Mouse (Mus musculus) hindbrain, postnatal 0 days (tissue): ENCODE data around the gene Gm44805. TPM values are rescaled to one million over a fixed set of nuclear protein-coding genes. Genes with fewer than 3 reads are reported as not detected.

Experiments
- ATAC-seq: fragments of 200-750 bp; cut with Nextera tagmentation; 2 replicates; pipeline ENCODE4 v1.8.0; 2017; ENCODE audit warnings: mild to moderate bottlenecking, moderate TSS enrichment, moderate library complexity
- DNase-seq: peaks from one replicate; pipeline ENCODE4 v3.0.0-alpha.2; 2015; ENCODE audit warnings: low spot score
- H3K27ac ChIP-seq: fragments of 300-500 bp; sonication (generic); 2 replicates; pipeline ENCODE4 v1.5.1; 2014; ENCODE audit warnings: mild to moderate bottlenecking
- H3K27me3 ChIP-seq: fragments of 300-500 bp; sonication (generic); 2 replicates; pipeline ENCODE4 v1.6.1; 2014; ENCODE audit warnings: low read length, mixed read lengths; ENCODE audit not compliant: insufficient read depth
- H3K36me3 ChIP-seq: fragments of 300-500 bp; sonication (generic); 2 replicates; pipeline ENCODE4 v1.6.1; 2014; ENCODE audit warnings: low read length, mixed read lengths; ENCODE audit not compliant: insufficient read depth
- H3K4me1 ChIP-seq: fragments of 300-500 bp; sonication (generic); 2 replicates; pipeline ENCODE4 v1.6.1; 2014; ENCODE audit warnings: antibody characterized with exemption, low read length, mixed read lengths; ENCODE audit not compliant: insufficient read depth
- H3K4me2 ChIP-seq: fragments of 300-500 bp; sonication (generic); 2 replicates; pipeline ENCODE4 v1.6.1; 2014; ENCODE audit warnings: low read depth, mild to moderate bottlenecking, low read length, moderate library complexity, mixed read lengths
- H3K4me3 ChIP-seq: fragments of 300-500 bp; sonication (generic); 2 replicates; pipeline ENCODE4 v1.5.1; 2014; ENCODE audit warnings: low read length
- H3K9ac ChIP-seq: fragments of 300-500 bp; sonication (generic); replicated peaks from 2 replicates; pipeline ENCODE4 v1.6.1; 2014; ENCODE audit warnings: mild to moderate bottlenecking, low read length, moderate library complexity, mixed read lengths
- H3K9me3 ChIP-seq: fragments of 300-500 bp; sonication (generic); 2 replicates; pipeline ENCODE4 v1.6.1; 2016; ENCODE audit warnings: low read length, mixed read lengths
- CTCF ChIP-seq: IDR thresholded peaks from 2 replicates; pipeline ENCODE4 v1.5.1; 2016; ENCODE audit warnings: antibody characterized with exemption, control low read depth, low read depth
- WGBS: fragments of 180-500 bp; shearing (Covaris S2); extraction: QIAGEN DNeasy Blood & Tissue Kit; methylation state at CpG from one replicate; pipeline ENCODE4 v1.1.7; 2014; 5-methylcytosine and 5-hydroxymethylcytosine counted together
- polyA plus RNA-seq: library from polyadenylated mRNA; unstranded; fragments of >200 nt; fragmentation: Nextera tagmentation; extraction: Ambion mirVana; gene quantifications from 2 replicates; pipeline ENCODE4 v1.2.1, GENCODE M21; 2015
- total RNA-seq: library from RNA; depleted of rRNA; stranded (reverse); fragments of >200 nt; gene quantifications from 2 replicates; pipeline ENCODE4 v1.2.3, GENCODE M21; 2014

Gene Gm44805
- total and polyA plus RNA-seq, 2 experiments from 2014 or later = not detected

- Histone ChIP-seq H3K4me2 (no peak overlapping the region), H3K4me1 (peaks cover 9% of the 10 kb centered on the region; the same call in 1 of the 2 replicates), H3K36me3 (peaks cover 26% of the 10 kb centered on the region; the same call in 1 of the 2 replicates), H3K27ac (no peak overlapping the region), H3K9ac (no peak overlapping the region), H3K27me3 (no peaks in the 10 kb centered on the region), H3K9me3 (no peaks in the 10 kb centered on the region), H3K4me3 (no peak overlapping the region)
- DNase-seq (peak; percentile 19), ATAC-seq (no peak)
- TF ChIP-seq CTCF = peak; percentile 53
- WGBS = 53% methylated on average over 4 of the region's 4 CpGs
Observed at GRCm38 (mm10) chr7:19713196-19713595, 32.0 kb upstream of the Gm44805 start.

- ATAC-seq (no peak), DNase-seq (peak; percentile 49)
- no peaks in the 10 kb centered on the region for H3K9me3 ChIP-seq
- H3K27ac ChIP-seq = no peak overlapping the region
- H3K4me1 ChIP-seq = peaks cover 9% of the 10 kb centered on the region; the same call in 1 of the 2 replicates
- no peaks in the 10 kb centered on the region for H3K27me3 ChIP-seq
- no peak overlapping the region for H3K9ac ChIP-seq
- no peak overlapping the region for H3K4me2 ChIP-seq
- no peak overlapping the region for H3K4me3 ChIP-seq
- peaks cover 31% of the 10 kb centered on the region; the same call in 1 of the 2 replicates for H3K36me3 ChIP-seq
- TF ChIP-seq CTCF = peak; percentile 62
- WGBS = 75% methylated on average over 4 of the region's 4 CpGs
Observed at GRCm38 (mm10) chr7:19712414-19712813, 31.2 kb upstream of the Gm44805 start.

- WGBS = 96% methylated on average over 10 of the region's 10 CpGs
Observed at GRCm38 (mm10) chr7:19710650-19711049, 29.4 kb upstream of the Gm44805 start.

DNA sequence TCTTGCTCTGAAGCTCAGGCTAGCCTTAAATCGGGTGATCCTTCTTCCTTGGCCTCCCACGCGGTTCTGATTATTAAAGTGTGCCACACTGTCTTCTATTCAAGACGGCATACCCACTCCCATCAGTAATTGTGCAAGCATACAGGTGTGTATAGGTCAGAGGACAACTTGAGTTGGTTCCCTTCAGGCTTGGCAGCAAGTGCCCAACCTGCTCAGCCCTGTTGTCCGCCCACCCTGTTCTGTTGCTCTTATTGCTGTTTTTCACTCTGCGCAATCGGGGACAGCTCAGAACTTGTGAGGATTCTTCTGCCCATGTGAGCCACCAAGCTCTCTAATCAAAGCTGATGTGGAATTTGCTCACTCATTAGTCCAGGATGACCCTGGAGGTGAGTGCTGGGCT lies 24.0 kb upstream of the Gm44805 start:
- no peak for TF ChIP-seq CTCF
- no peak overlapping the region for H3K9ac ChIP-seq
- WGBS = 95% methylated on average over 7 of the region's 7 CpGs
- no peaks in the 10 kb centered on the region for H3K27me3 ChIP-seq
- peaks cover 30% of the 10 kb centered on the region; the same call in 1 of the 2 replicates for H3K36me3 ChIP-seq
- H3K9me3 ChIP-seq = no peaks in the 10 kb centered on the region
- DNase-seq = no peak
- ATAC-seq = no peak
- no peak overlapping the region for H3K27ac ChIP-seq
- H3K4me3 ChIP-seq = no peak overlapping the region
- no peaks in the 10 kb centered on the region for H3K4me1 ChIP-seq
- H3K4me2 ChIP-seq = no peak overlapping the region

More at GRCm38 (mm10) chr7:19710650-19711049, 29.4 kb upstream of the Gm44805 start:
- Histone ChIP-seq H3K9me3 (no peaks in the 10 kb centered on the region), H3K4me1 (peaks cover 3% of the 10 kb centered on the region; the same call in 1 of the 2 replicates), H3K27me3 (no peaks in the 10 kb centered on the region), H3K9ac (no peak overlapping the region), H3K4me2 (no peak overlapping the region), H3K36me3 (peaks cover 34% of the 10 kb centered on the region; the same call in 1 of the 2 replicates), H3K4me3 (no peak overlapping the region), H3K27ac (no peak overlapping the region)
- ATAC-seq (no peak), DNase-seq (no peak)
- TF ChIP-seq CTCF = no peak

GRCm38 (mm10) chr7:19704475-19704874 lies 23.3 kb upstream of the Gm44805 start:
- H3K27me3 ChIP-seq = no peaks in the 10 kb centered on the region
- peaks cover 24% of the 10 kb centered on the region; the same call in 1 of the 2 replicates for H3K36me3 ChIP-seq
- no peak overlapping the region for H3K4me3 ChIP-seq
- no peak overlapping the region for H3K4me2 ChIP-seq
- WGBS = 97% methylated on average over 4 of the region's 4 CpGs
- H3K9me3 ChIP-seq = no peaks in the 10 kb centered on the region
- H3K27ac ChIP-seq = no peak overlapping the region
- H3K9ac ChIP-seq = no peak overlapping the region
- TF ChIP-seq CTCF = no peak
- H3K4me1 ChIP-seq = peaks cover 2% of the 10 kb centered on the region; the same call in 1 of the 2 replicates
- DNase-seq (no peak), ATAC-seq (no peak)

GRCm38 (mm10) chr7:19702859-19703555 lies 21.8 kb upstream of the Gm44805 start:
- WGBS = 95% methylated on average over 16 of the region's 16 CpGs
- H3K9ac ChIP-seq = no peak overlapping the region
- H3K4me3 ChIP-seq = no peak overlapping the region
- peaks cover 14% of the 10 kb centered on the region; the same call in 1 of the 2 replicates for H3K36me3 ChIP-seq
- no peak overlapping the region for H3K4me2 ChIP-seq
- no peaks in the 10 kb centered on the region for H3K9me3 ChIP-seq
- DNase-seq (no peak), ATAC-seq (no peak)
- no peak overlapping the region for H3K27ac ChIP-seq
- peaks cover 9% of the 10 kb centered on the region for H3K4me1 ChIP-seq
- H3K27me3 ChIP-seq = no peaks in the 10 kb centered on the region
- no peak for TF ChIP-seq CTCF
